Comparison of ENCODE assay signal across 20 mouse cellular contexts in genomic region chr6:52473924-52474323, GRCm38 (mm10).
DNase-seq lines count a peak whose midpoint lies in the region; ATAC-seq and TF ChIP-seq lines count a peak whose summit lies in the region.
"Had no signal": no experiment of that assay in that cellular context is flagged by ENCODE, and none has a peak within 500 bp of the region (broad histone marks: within the 10 kb centered on the region; RNA-seq: fewer than 3 reads in every experiment).

No protein-coding gene starts in this region.

- no peak for ATAC-seq in heart, embryonic 15.5 days (replicated peaks; ENCODE audit: insufficient number of reproducible peaks, insufficient read depth, low FRiP score, low read depth)
- no peak for ATAC-seq in midbrain, embryonic 16.5 days
- 0 out of 2 replicates have a peak, but pooled peaks have one; percentile 12 for ATAC-seq in megakaryocyte, adult 5-6 weeks (ENCODE audit: poor library complexity, severe bottlenecking)
- peak; percentile 30; the same call in 1 of the 2 replicates for ATAC-seq in stomach, postnatal 0 days (ENCODE audit: low FRiP score, low TSS enrichment)
- ATAC-seq: lung, postnatal 0 days had no signal

- peaks cover 7% of the 10 kb centered on the region; the same call in 1 of the 2 replicates for H3K4me1 ChIP-seq in heart, embryonic 15.5 days (replicated peaks)
- peaks cover 3% of the 10 kb centered on the region for H3K4me1 ChIP-seq in heart, adult 2 months (ENCODE audit: control insufficient read depth, insufficient read depth, low read length)
- H3K4me1 ChIP-seq in midbrain, embryonic 16.5 days (ENCODE audit: control insufficient read depth, insufficient read depth, low read length): 0 out of 2 replicates have a peak, but pooled peaks cover 5% of the 10 kb centered on the region
- peaks cover 6% of the 10 kb centered on the region for H3K4me1 ChIP-seq in midbrain, embryonic 10.5 days
- no peaks in the 10 kb centered on the region for H3K4me1 ChIP-seq in stomach, postnatal 0 days (replicated peaks; ENCODE audit: control insufficient read depth, insufficient read depth)

- WGBS in heart, embryonic 15.5 days: 40% methylated on average over 11 of the region's 11 CpGs
- 44% methylated on average over 11 of the region's 11 CpGs for WGBS in heart, adult 2 months
- WGBS in midbrain, embryonic 16.5 days: 30% methylated on average over 11 of the region's 11 CpGs
- 71% methylated on average over 11 of the region's 11 CpGs for WGBS in midbrain, embryonic 10.5 days
- 24% methylated on average over 11 of the region's 11 CpGs for WGBS in stomach, postnatal 0 days

- no peaks in the 10 kb centered on the region for H3K79me2 ChIP-seq in heart, adult 2 months (replicated peaks; ENCODE audit: control insufficient read depth, insufficient read depth, low read length)

- no peak overlapping the region for H3K9ac ChIP-seq in heart, embryonic 15.5 days
- H3K9ac ChIP-seq in heart, adult 2 months (ENCODE audit: low read depth, low read length): no peak overlapping the region
- no peak overlapping the region for H3K9ac ChIP-seq in midbrain, embryonic 16.5 days (ENCODE audit: low read depth, low read length)
- H3K9ac ChIP-seq in stomach, postnatal 0 days (ENCODE audit: low read length): no peak overlapping the region
- H3K9ac ChIP-seq: embryonic facial prominence, embryonic 12.5 days; heart, embryonic 12.5 days; kidney, embryonic 15.5 days; limb, embryonic 15.5 days had no signal

- H3K36me3 ChIP-seq in heart, embryonic 15.5 days: no peaks in the 10 kb centered on the region
- no peaks in the 10 kb centered on the region for H3K36me3 ChIP-seq in heart, adult 2 months (ENCODE audit: control insufficient read depth, insufficient read depth, low read length)
- no peaks in the 10 kb centered on the region for H3K36me3 ChIP-seq in midbrain, embryonic 16.5 days (ENCODE audit: control insufficient read depth, insufficient read depth, low read length)
- H3K36me3 ChIP-seq in midbrain, embryonic 10.5 days: no peaks in the 10 kb centered on the region
- H3K36me3 ChIP-seq in stomach, postnatal 0 days (ENCODE audit: control insufficient read depth, insufficient read depth, low read length): no peaks in the 10 kb centered on the region
- H3K36me3 ChIP-seq: embryonic facial prominence, embryonic 12.5 days; forebrain, embryonic 10.5 days; G1E; heart, embryonic 12.5 days; kidney, embryonic 15.5 days; limb, embryonic 15.5 days had no signal

- H3K27me3 ChIP-seq in heart, embryonic 15.5 days: no peaks in the 10 kb centered on the region
- H3K27me3 ChIP-seq in heart, adult 2 months (ENCODE audit: control insufficient read depth, insufficient read depth, low read length): no peaks in the 10 kb centered on the region
- no peaks in the 10 kb centered on the region for H3K27me3 ChIP-seq in midbrain, embryonic 16.5 days (ENCODE audit: control insufficient read depth, insufficient read depth, low read depth, low read length)
- no peaks in the 10 kb centered on the region for H3K27me3 ChIP-seq in midbrain, embryonic 10.5 days (ENCODE audit: low read depth, poor library complexity, severe bottlenecking)
- H3K27me3 ChIP-seq in stomach, postnatal 0 days (ENCODE audit: control insufficient read depth, insufficient read depth, low read length): no peaks in the 10 kb centered on the region
- H3K27me3 ChIP-seq: embryonic facial prominence, embryonic 12.5 days; heart, embryonic 12.5 days had no signal

- no peak overlapping the region for H3K27ac ChIP-seq in heart, embryonic 15.5 days
- no peak overlapping the region for H3K27ac ChIP-seq in heart, adult 2 months
- H3K27ac ChIP-seq in midbrain, embryonic 16.5 days (ENCODE audit: low read length): no peak overlapping the region
- no peak overlapping the region for H3K27ac ChIP-seq in midbrain, embryonic 10.5 days (replicated peaks)
- H3K27ac ChIP-seq in stomach, postnatal 0 days (replicated peaks): no peak overlapping the region
- H3K27ac ChIP-seq: embryonic facial prominence, embryonic 12.5 days; forebrain, embryonic 10.5 days; kidney, embryonic 15.5 days; limb, embryonic 15.5 days had no signal

- no peak for TF ChIP-seq CTCF in heart, adult 2 months (IDR thresholded peaks at IDR 0.05)
- no peak for TF ChIP-seq CTCF in stomach, postnatal 0 days (IDR thresholded peaks at IDR 0.05; ENCODE audit: low read depth)

- H3K4me2 ChIP-seq in heart, embryonic 15.5 days: peak overlapping the region; percentile 13; the same call in 1 of the 2 replicates
- H3K4me2 ChIP-seq in midbrain, embryonic 16.5 days (ENCODE audit: low read length): peak overlapping the region; percentile 16; the same call in 1 of the 2 replicates
- peak overlapping the region; percentile 20 for H3K4me2 ChIP-seq in stomach, postnatal 0 days (replicated peaks; ENCODE audit: low read depth)
- H3K4me2 ChIP-seq: embryonic facial prominence, embryonic 12.5 days; heart, embryonic 12.5 days; kidney, embryonic 15.5 days; limb, embryonic 15.5 days had no signal

- no peak for TF ChIP-seq EP300 in heart, adult 2 months (IDR thresholded peaks at IDR 0.05; ENCODE audit: insufficient read depth, low read depth, low read length)
- TF ChIP-seq EP300 in stomach, postnatal 0 days (optimal IDR thresholded peaks at IDR 0.05): no peak

- H3K9me3 ChIP-seq in heart, embryonic 15.5 days (replicated peaks): no peaks in the 10 kb centered on the region
- H3K9me3 ChIP-seq in midbrain, embryonic 16.5 days (replicated peaks; ENCODE audit: control insufficient read depth, low read length, poor library complexity, severe bottlenecking): no peaks in the 10 kb centered on the region
- no peaks in the 10 kb centered on the region for H3K9me3 ChIP-seq in midbrain, embryonic 10.5 days (replicated peaks)
- H3K9me3 ChIP-seq in stomach, postnatal 0 days (ENCODE audit: control insufficient read depth, low read length): no peaks in the 10 kb centered on the region
- H3K9me3 ChIP-seq: embryonic facial prominence, embryonic 12.5 days; forebrain, embryonic 10.5 days; G1E; heart, embryonic 12.5 days; kidney, embryonic 15.5 days; limb, embryonic 15.5 days had no signal

- no peak overlapping the region for H3K4me3 ChIP-seq in heart, embryonic 15.5 days
- H3K4me3 ChIP-seq in heart, adult 2 months: no peak overlapping the region
- H3K4me3 ChIP-seq in midbrain, embryonic 16.5 days (ENCODE audit: low read depth, low read length): no peak overlapping the region
- H3K4me3 ChIP-seq in midbrain, embryonic 10.5 days: no peak overlapping the region
- H3K4me3 ChIP-seq in stomach, postnatal 0 days (ENCODE audit: low read depth, low read length): no peak overlapping the region
- H3K4me3 ChIP-seq: embryonic facial prominence, embryonic 12.5 days; forebrain, embryonic 10.5 days; heart, embryonic 12.5 days; kidney, embryonic 15.5 days; limb, embryonic 15.5 days had no signal

- no peak for DNase-seq in heart, adult 2 months
- no peak for DNase-seq in midbrain, embryonic 10.5 days (ENCODE audit: low spot score)
- DNase-seq in stomach, postnatal 0 days (ENCODE audit: low spot score): peak; percentile 52
- no peak for DNase-seq in ovary, postnatal 14 days (ENCODE audit: low spot score)
- DNase-seq: adrenal gland, postnatal 36 days; B cell, adult 2 months; cerebellum, postnatal 25 days; gastrocnemius, postnatal 10 days; right cerebral cortex, postnatal 25 days; thymus, postnatal 36 days had no signal

- no peak for TF ChIP-seq POLR2A in heart, adult 2 months (IDR thresholded peaks at IDR 0.05; ENCODE audit: insufficient read depth, low read depth, low read length)

- intact Hi-C loops in heart, adult 2 months (cut with DNase I): no loop called here

Comparison
In these comparisons a context has a peak if more than half of its experiments do, and no peak if none do; other contexts are left out.
1. ATAC-seq: peak in megakaryocyte, adult 5-6 weeks (single experiment) and stomach, postnatal 0 days (single experiment); none in heart, embryonic 15.5 days (single experiment) and midbrain, embryonic 16.5 days (single experiment).
2. Peak in every context shown above with its lines, with median percentiles within 50 percentile points of each other: H3K4me2 ChIP-seq.